Mouse (Mus musculus) small intestine, adult 2 months (tissue): ENCODE data around the gene Foxo3.

Experiments used
- CTCF ChIP-seq: fragments of 200-500 bp; IDR thresholded peaks from 2 replicates; pipeline ENCODE4 v1.5.1; 2012; ENCODE audit warnings: low read depth, mild to moderate bottlenecking, control low read depth, inconsistent platforms, low read length, moderate library complexity, mixed read lengths; ENCODE audit not compliant: insufficient replicate concordance, insufficient read length; ENCODE audit errors: extremely low read depth
- POLR2A ChIP-seq: fragments of 200-500 bp; IDR thresholded peaks from 2 replicates; pipeline ENCODE4 v1.6.1; 2012; ENCODE audit warnings: low read depth, mild to moderate bottlenecking, control low read depth, inconsistent platforms, low read length, moderate library complexity

DNA sequence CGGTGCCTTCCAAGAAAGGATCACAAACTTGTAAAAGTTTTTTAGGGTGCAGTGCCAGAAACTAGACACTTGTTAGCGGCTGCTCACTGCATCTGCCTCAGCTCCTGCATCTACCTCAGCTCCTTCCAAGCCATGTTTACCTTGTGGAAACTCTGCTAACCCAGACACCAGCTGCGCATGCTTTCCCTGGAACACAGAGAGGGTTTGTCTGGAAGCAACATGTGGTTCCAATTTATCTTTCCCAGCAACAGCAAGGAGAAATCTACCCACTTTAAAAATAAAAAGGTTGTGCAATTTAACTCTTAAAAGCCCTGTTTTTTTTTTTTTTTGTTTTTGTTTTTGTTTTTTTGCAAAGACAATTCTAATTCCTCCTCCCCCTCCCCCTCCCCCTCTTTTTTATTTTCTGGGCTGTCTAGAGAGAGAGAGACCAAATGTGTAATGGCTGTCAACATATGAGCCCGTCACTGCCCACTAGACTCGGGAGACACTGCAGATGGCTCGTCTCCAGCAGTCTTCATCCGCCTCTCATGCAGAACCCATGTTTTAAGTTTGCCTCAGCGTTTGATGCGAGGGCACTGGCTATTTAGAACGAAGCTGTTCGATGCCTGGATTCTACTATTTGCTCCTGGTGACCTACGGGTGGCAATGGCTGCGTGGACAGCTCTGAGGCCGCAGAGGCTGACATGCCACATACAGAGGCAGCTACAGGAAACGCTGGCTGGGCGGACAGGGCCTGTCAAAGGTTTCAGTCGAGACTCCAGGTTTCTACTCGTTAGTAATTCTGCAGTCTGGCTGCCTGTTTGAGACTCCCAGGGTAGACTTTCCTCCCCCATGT, 73.0 kb downstream of the Foxo3 start:
- TF ChIP-seq CTCF (no peak), POLR2A (no peak)
